Mouse (Mus musculus): ENCODE results near the gene Ccdc6. TPM values are rescaled to one million over a fixed set of nuclear protein-coding genes. Genes with fewer than 3 reads are reported as not detected.

Gene Ccdc6
- total and polyA plus RNA-seq, 3 experiments = 21.1 to 93.8 (median 22.2) TPM

GRCm38 (mm10) chr10:70071334-70071733, 25.6 kb upstream of the Ccdc6 start:
- ATAC-seq (ENCODE audit: extremely low read depth, insufficient number of reproducible peaks, low FRiP score, poor library complexity, severe bottlenecking) (no peak), DNase-seq (ENCODE audit: low spot score) (no peak)
- Histone ChIP-seq H3K4me3 (ENCODE audit: low read depth, low read length) (no peak overlapping the region), H3K9me3 (replicated peaks) (peaks cover 8% of the 10 kb centered on the region), H3K36me3 (replicated peaks) (no peaks in the 10 kb centered on the region), H3K4me1 (ENCODE audit: insufficient read depth, low read depth, low read length) (no peaks in the 10 kb centered on the region), H3K27me3 (ENCODE audit: insufficient read depth, low read length) (no peaks in the 10 kb centered on the region)
- TF ChIP-seq TAL1 (conservative IDR thresholded peaks at IDR 0.05; ENCODE audit: low read depth, low read length) (no peak), CTCF (IDR thresholded peaks at IDR 0.05; ENCODE audit: low read depth, low read length) (no peak), GATA1 (IDR thresholded peaks at IDR 0.05; ENCODE audit: borderline replicate concordance, low read length) (no peak), POLR2AphosphoS5 (IDR thresholded peaks at IDR 0.05; ENCODE audit: insufficient replicate concordance, low read depth, low read length) (no peak), GATA2 (IDR thresholded peaks at IDR 0.05; ENCODE audit: borderline replicate concordance, low read depth, low read length) (no peak)

GRCm38 (mm10) chr10:70077452-70077851, 19.5 kb upstream of the Ccdc6 start:
- DNase-seq (ENCODE audit: low spot score) = no peak
- no peak for TF ChIP-seq POLR2AphosphoS5 (IDR thresholded peaks at IDR 0.05; ENCODE audit: insufficient replicate concordance, low read depth, low read length)
- no peaks in the 10 kb centered on the region for H3K27me3 ChIP-seq (ENCODE audit: insufficient read depth, low read length)
- no peak for ATAC-seq (ENCODE audit: extremely low read depth, insufficient number of reproducible peaks, low FRiP score, poor library complexity, severe bottlenecking)
- no peak overlapping the region for H3K4me3 ChIP-seq (ENCODE audit: low read depth, low read length)
- no peaks in the 10 kb centered on the region for H3K36me3 ChIP-seq (replicated peaks)
- no peaks in the 10 kb centered on the region for H3K9me3 ChIP-seq (replicated peaks)
- no peaks in the 10 kb centered on the region for H3K4me1 ChIP-seq (ENCODE audit: insufficient read depth, low read depth, low read length)

- Histone ChIP-seq H3K9me3 (replicated peaks) (no peaks in the 10 kb centered on the region), H3K4me3 (ENCODE audit: low read depth, low read length) (no peak overlapping the region), H3K36me3 (replicated peaks) (no peaks in the 10 kb centered on the region), H3K4me1 (ENCODE audit: insufficient read depth, low read depth, low read length) (no peaks in the 10 kb centered on the region), H3K27me3 (ENCODE audit: insufficient read depth, low read length) (0 out of 2 replicates have a peak, but pooled peaks cover 2% of the 10 kb centered on the region)
- no peak for DNase-seq (ENCODE audit: low spot score)
- no peak for TF ChIP-seq GATA1 (IDR thresholded peaks at IDR 0.05; ENCODE audit: borderline replicate concordance, low read length)
- TF ChIP-seq POLR2AphosphoS5 (IDR thresholded peaks at IDR 0.05; ENCODE audit: insufficient replicate concordance, low read depth, low read length) = no peak
- TF ChIP-seq TAL1 (conservative IDR thresholded peaks at IDR 0.05; ENCODE audit: low read depth, low read length) = no peak
- TF ChIP-seq GATA2 (IDR thresholded peaks at IDR 0.05; ENCODE audit: borderline replicate concordance, low read depth, low read length) = no peak
- TF ChIP-seq CTCF (IDR thresholded peaks at IDR 0.05; ENCODE audit: low read depth, low read length) = no peak
- no peak for ATAC-seq (ENCODE audit: extremely low read depth, insufficient number of reproducible peaks, low FRiP score, poor library complexity, severe bottlenecking)
Observed at GRCm38 (mm10) chr10:70080908-70081307, 16.0 kb upstream of the Ccdc6 start.

GRCm38 (mm10) chr10:70081564-70082175, 15.3 kb upstream of the Ccdc6 start:
- Histone ChIP-seq H3K36me3 (replicated peaks) (no peaks in the 10 kb centered on the region), H3K4me3 (ENCODE audit: low read depth, low read length) (no peak overlapping the region), H3K27me3 (ENCODE audit: insufficient read depth, low read length) (0 out of 2 replicates have a peak, but pooled peaks cover 2% of the 10 kb centered on the region), H3K9me3 (replicated peaks) (no peaks in the 10 kb centered on the region), H3K4me1 (ENCODE audit: insufficient read depth, low read depth, low read length) (no peaks in the 10 kb centered on the region)
- TF ChIP-seq GATA2 (IDR thresholded peaks at IDR 0.05; ENCODE audit: borderline replicate concordance, low read depth, low read length) = no peak
- TF ChIP-seq TAL1 (conservative IDR thresholded peaks at IDR 0.05; ENCODE audit: low read depth, low read length) = no peak
- no peak for TF ChIP-seq CTCF (IDR thresholded peaks at IDR 0.05; ENCODE audit: low read depth, low read length)
- TF ChIP-seq GATA1 (IDR thresholded peaks at IDR 0.05; ENCODE audit: borderline replicate concordance, low read length) = no peak
- TF ChIP-seq POLR2AphosphoS5 (IDR thresholded peaks at IDR 0.05; ENCODE audit: insufficient replicate concordance, low read depth, low read length) = no peak
- DNase-seq (ENCODE audit: low spot score) (no peak), ATAC-seq (ENCODE audit: extremely low read depth, insufficient number of reproducible peaks, low FRiP score, poor library complexity, severe bottlenecking) (no peak)

GRCm38 (mm10) chr10:70083241-70083640, 13.7 kb upstream of the Ccdc6 start:
- ATAC-seq (ENCODE audit: extremely low read depth, insufficient number of reproducible peaks, low FRiP score, poor library complexity, severe bottlenecking) (no peak), DNase-seq (ENCODE audit: low spot score) (no peak)
- no peak overlapping the region for H3K4me3 ChIP-seq (ENCODE audit: low read depth, low read length)
- no peaks in the 10 kb centered on the region for H3K36me3 ChIP-seq (replicated peaks)
- no peaks in the 10 kb centered on the region for H3K4me1 ChIP-seq (ENCODE audit: insufficient read depth, low read depth, low read length)
- 0 out of 2 replicates have a peak, but pooled peaks cover 2% of the 10 kb centered on the region for H3K27me3 ChIP-seq (ENCODE audit: insufficient read depth, low read length)
- H3K9me3 ChIP-seq (replicated peaks) = no peaks in the 10 kb centered on the region
- TF ChIP-seq GATA2 (IDR thresholded peaks at IDR 0.05; ENCODE audit: borderline replicate concordance, low read depth, low read length) = no peak
- TF ChIP-seq TAL1 (conservative IDR thresholded peaks at IDR 0.05; ENCODE audit: low read depth, low read length) = no peak
- no peak for TF ChIP-seq GATA1 (IDR thresholded peaks at IDR 0.05; ENCODE audit: borderline replicate concordance, low read length)
- TF ChIP-seq POLR2AphosphoS5 (IDR thresholded peaks at IDR 0.05; ENCODE audit: insufficient replicate concordance, low read depth, low read length) = no peak
- TF ChIP-seq CTCF (IDR thresholded peaks at IDR 0.05; ENCODE audit: low read depth, low read length) = no peak

- Histone ChIP-seq H3K4me1 (ENCODE audit: insufficient read depth, low read depth, low read length) (no peaks in the 10 kb centered on the region), H3K36me3 (replicated peaks) (no peaks in the 10 kb centered on the region), H3K4me3 (ENCODE audit: low read depth, low read length) (no peak overlapping the region), H3K9me3 (replicated peaks) (no peaks in the 10 kb centered on the region), H3K27me3 (ENCODE audit: insufficient read depth, low read length) (0 out of 2 replicates have a peak, but pooled peaks cover 2% of the 10 kb centered on the region)
- ATAC-seq (ENCODE audit: extremely low read depth, insufficient number of reproducible peaks, low FRiP score, poor library complexity, severe bottlenecking) = no peak; the same call in 1 of the 2 replicates
- DNase-seq (ENCODE audit: low spot score) = no peak
- TF ChIP-seq POLR2AphosphoS5 (IDR thresholded peaks at IDR 0.05; ENCODE audit: insufficient replicate concordance, low read depth, low read length) = no peak
- no peak for TF ChIP-seq CTCF (IDR thresholded peaks at IDR 0.05; ENCODE audit: low read depth, low read length)
- no peak for TF ChIP-seq TAL1 (conservative IDR thresholded peaks at IDR 0.05; ENCODE audit: low read depth, low read length)
- TF ChIP-seq GATA2 (IDR thresholded peaks at IDR 0.05; ENCODE audit: borderline replicate concordance, low read depth, low read length) = no peak
- TF ChIP-seq GATA1 (IDR thresholded peaks at IDR 0.05; ENCODE audit: borderline replicate concordance, low read length) = no peak
Observed at GRCm38 (mm10) chr10:70085256-70085961, 11.5 kb upstream of the Ccdc6 start.
